Comparison of ENCODE assay signal across 14 mouse cellular contexts in the genomic region with DNA sequence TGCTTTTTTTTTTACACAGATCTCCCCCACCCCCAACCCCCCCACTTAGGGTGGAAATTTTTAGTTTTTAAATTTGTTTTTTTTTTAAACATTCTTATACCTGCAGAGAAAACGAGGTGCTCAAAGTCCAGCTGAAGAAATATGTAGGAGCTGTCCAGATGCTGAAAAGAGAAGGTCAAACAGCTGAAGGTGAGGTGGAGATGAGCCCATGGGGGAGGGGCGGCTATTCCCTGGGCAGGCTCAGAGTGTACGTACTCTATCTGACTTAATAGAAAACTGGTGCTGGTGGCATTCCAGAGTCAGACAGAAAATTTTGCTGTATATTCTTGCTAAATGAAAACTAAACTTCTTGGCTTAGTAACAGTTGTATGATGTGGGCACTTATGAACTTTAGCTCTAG.
A peak's percentile ranks its signal among the peaks of the same experiment; 100 is the strongest.
DNase-seq lines count a peak whose midpoint lies in the region.
"Had no signal": no experiment of that assay in that cellular context is flagged by ENCODE, and none has a peak within 500 bp of the region (broad histone marks: within the 10 kb centered on the region; RNA-seq: fewer than 3 reads in every experiment).

No protein-coding gene starts in this region.

- peak; percentile 45 for DNase-seq in embryo, embryonic 11 days
- no peak for DNase-seq in embryo, embryonic 10 days (ENCODE audit: low spot score)
- DNase-seq in 3T3-L1 (ENCODE audit: low read depth, low spot score) (peak; percentile 53), adipocyte (ENCODE audit: low spot score) (peak; percentile 9)
- DNase-seq in kidney, postnatal 14 days, result peak; percentile 83
- no peak for DNase-seq in layer of hippocampus, postnatal 25 days (ENCODE audit: extremely low spot score in 1 of 2, low spot score in 1 of 2)
- DNase-seq in thymus, postnatal 10 days (ENCODE audit: low spot score in 2 of 2), result no peak
- DNase-seq in left cerebral cortex, adult 18-20 months (ENCODE audit: low spot score in 2 of 2), result no peak
- DNase-seq: cerebellum, adult 11 months; cerebellum, postnatal 14 days; forebrain, postnatal 0 days; gastrocnemius, adult 2 months; lung, postnatal 36 days; thymus, postnatal 4 days had no signal

Comparison
In these comparisons a context has a peak if more than half of its experiments do, and no peak if none do; other contexts are left out.
1. DNase-seq: peak in embryo, embryonic 11 days (single experiment), 3T3-L1 (single experiment), adipocyte (single experiment) and kidney, postnatal 14 days (single experiment); none in embryo, embryonic 10 days (single experiment), layer of hippocampus, postnatal 25 days (0 of 2), thymus, postnatal 10 days (0 of 2) and left cerebral cortex, adult 18-20 months (0 of 2).